Mouse (Mus musculus): ENCODE measurements around the gene Pex26.

DNA sequence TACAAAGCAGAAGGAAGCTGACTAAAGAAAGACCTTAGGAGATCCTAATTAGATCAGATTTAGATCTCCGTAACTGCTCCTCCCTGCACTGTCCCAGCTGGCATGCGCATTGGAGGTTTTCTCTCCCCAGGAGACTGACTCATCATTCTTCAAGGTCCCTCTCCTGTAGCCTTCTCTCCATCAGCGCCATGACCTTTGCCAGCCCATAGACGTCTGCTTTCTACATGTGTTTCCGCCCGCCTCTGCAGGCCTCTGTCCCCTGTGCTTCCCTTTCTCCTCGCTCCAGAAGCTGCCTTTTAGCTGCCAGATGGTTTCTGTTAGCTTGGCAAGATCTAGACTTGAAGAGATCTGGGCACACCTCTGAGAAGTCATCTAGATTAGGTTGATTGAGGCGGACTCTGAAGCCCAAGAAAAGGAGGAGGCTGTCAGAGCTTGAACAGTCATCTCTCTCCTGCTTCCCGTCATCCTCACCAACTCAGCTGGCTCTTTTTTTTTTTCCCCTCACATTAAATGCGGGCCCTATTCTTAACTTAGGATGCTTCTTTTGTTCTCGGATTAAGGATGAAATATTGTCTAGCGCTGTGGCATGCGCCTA, 38.4 kb upstream of the Pex26 start:
- no peak for TF ChIP-seq CTCF (IDR thresholded peaks at IDR 0.05; ENCODE audit: insufficient read depth, low read length)
- TF ChIP-seq POLR2A (IDR thresholded peaks at IDR 0.05; ENCODE audit: borderline replicate concordance, extremely low read depth, low read depth, low read length): no peak

Data from lung, adult 2 months (tissue).